Mouse (Mus musculus) right cerebral cortex, postnatal 10 days (tissue): ENCODE measurements around the gene Slc16a5.
"Not testable (repeated sequence)": the region's sequence is repeated elsewhere in the genome, so short reads cannot be mapped to it uniquely, and the experiment has no call there.

ENCODE experiments used
- DNase-seq, 2 experiments: peaks; one replicate each; pipeline ENCODE4 v3.0.0; 2021; ENCODE audit warnings: low spot score in 2 of 2

Gene Slc16a5

DNA sequence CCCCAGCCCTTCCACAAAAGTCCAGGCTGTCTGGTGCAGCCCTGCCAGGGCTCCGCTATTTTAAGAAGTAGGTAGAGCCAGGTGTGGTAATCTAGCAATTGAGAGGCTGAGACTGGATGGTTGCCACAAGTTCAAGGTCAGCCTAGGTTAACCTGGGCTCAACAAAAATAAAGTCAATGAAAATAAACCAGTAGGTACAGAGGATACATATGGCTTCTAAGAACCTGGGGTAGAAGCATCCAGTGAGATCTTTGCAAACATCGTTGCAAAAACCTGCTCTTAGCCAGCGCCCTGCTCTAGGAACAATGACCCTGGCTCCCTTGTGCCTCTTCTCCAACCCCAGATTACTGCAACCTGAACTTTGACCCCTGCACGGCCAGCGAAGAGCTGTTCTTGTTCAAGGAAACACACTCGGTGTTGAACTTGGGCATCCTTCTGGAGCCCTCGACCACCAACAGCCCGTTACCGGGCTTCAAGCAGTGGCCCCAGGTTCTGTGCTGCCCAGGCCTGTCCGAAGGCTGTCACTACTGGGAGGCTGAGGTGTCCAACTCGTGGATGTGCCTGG, 14.9 kb upstream of the Slc16a5 start:
- no peak for DNase-seq

DNA sequence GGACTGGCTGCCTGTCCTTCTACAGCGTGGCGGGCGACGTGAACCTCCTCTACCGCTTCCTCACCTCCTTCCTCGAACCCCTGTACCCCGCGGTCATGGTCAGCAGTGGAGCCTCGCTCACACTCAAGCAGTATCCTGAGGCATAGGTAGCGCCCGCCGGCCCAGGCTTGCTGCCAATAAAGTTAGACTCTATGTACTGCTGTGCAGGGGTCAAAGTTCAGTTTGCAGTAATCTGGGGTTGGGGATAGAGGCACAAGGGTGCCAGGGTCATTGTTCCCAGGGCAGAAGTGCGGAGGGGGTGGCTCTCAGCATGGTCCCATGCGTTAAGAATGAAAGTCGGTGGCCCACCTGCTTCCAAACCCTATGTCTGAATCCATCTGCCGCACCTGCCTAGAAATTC, 14.2 kb upstream of the Slc16a5 start:
- no peak for DNase-seq

DNA sequence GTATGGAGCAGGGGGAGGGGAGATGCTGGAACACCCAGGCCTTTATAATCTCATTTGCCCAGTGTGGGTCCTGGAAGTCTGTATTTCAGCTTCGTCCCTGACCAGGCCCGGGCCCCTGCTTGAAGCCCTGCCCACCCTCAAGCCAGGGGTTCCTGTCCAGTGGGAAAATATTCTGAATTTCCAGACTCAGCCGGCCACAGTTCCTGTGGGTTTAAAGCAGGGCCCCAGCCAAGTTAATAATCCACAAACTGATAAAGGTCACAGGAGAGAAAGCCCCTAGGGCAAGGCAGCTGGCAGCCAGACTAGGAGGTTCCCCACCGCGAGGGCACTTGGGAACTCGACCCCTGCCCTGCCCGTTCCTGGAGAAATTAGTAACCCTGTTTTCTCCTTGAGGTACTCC, 13.3 kb upstream of the Slc16a5 start:
- no peak for DNase-seq

DNA sequence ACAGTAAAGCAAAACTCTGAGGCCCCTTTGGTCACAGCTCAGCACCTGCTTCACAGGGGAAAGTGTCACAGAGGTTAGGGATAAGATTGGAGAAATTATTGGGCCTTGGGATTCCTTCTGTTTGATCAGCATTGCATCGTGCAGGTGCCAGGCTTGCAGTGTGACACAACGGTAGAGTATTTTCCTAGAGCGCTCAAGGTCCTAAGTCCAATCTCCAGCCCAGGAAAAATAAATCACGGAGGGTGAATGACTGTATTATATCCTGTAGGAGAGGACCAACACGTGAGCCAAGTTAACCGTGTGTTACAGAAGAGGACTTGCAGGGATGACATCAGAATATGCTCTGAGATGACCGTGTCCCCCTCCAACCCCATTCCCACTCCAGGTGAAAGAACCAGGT, 12.1 kb upstream of the Slc16a5 start:
- no peak for DNase-seq

DNA sequence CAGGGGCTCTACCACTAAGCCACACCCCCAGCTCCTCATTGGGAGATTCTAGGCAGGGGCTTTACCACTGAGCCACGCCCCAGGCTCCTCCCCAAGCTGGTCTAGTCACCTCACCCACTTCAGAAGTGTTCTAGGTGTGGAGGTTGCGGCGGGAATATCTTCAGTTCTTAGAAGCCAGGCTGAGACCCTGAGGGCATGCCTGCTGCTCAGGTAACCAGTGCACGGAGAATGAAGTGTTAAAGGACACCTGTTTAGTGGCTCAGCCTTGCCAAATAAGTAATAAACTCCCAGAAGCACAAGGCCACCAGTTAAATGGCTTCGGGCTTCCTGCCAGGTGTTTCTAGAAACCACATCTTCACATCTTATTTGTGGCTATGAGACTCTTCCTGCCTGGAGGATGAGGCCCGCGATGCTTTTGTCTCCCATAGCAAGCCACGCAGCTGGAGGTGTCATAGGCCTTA, 10.5 kb upstream of the Slc16a5 start:
- no peak for DNase-seq

DNA sequence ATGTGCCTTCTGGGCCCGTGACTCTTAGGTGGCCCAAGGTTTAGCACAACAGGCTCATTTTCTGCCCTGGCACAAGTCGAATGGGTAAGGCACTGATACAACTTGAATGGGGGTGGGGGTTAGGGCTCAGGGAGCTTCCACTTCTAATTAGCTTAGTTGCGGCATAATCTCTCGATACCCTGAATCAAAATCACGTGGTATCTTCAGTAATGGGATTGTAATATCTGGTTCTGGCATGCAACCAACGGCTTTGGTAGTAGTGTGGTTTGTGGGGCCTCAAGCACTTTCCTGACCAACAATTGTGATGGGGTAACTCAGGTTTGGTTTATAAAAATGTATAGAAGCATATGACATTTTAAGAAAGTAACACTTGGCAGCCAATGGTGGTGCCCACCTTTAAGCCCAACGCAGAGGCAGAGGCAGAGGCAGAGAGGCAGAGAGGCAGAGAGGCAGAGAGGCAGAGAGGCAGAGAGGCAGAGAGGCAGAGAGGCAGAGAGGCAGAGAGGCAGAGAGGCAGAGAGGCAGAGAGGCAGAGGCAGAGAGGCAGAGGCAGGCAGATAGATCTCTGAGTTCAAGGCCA, 9.9 kb upstream of the Slc16a5 start:
- no peak for DNase-seq

DNA sequence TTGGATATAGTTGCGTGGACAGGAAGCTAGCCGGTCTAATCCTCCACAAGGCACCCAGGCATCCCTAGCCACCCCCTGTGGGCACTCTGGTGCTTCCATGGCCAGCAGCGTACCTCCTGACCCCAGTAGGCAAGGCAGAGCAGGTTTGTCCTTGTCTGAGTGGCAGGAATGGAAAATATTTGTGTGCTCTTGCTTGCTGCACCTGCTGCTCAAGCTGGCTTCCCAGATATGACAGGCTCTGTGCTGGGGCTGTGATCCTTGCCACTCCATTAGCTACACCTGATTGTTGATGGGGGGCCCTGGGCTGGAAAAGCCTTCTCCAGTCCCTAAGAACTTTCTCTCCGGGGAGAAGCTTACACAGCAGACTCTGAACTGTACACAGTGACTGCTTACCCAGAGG, 9.0 kb upstream of the Slc16a5 start:
- DNase-seq, result no peak

DNA sequence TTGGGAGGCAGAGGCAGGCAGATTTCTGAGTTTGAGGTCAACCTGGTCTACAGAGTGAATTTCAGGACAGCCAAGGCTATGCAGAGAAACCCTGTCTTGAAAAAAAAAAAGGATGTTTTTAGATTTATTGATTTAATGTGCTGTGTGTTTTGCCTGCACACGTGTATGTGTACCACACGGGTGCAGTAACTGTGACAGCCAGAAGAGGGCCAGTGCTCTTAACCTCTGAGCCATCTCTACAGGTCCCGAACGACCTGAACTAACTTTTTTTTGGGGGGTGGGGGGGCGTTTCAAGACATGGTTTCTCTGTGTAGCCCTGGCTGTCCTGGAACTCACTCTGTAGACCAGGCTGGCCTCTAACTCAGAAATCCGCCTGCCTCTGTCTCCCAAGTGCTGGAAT, 7.5 kb upstream of the Slc16a5 start:
- DNase-seq, result not testable (repeated sequence)

DNA sequence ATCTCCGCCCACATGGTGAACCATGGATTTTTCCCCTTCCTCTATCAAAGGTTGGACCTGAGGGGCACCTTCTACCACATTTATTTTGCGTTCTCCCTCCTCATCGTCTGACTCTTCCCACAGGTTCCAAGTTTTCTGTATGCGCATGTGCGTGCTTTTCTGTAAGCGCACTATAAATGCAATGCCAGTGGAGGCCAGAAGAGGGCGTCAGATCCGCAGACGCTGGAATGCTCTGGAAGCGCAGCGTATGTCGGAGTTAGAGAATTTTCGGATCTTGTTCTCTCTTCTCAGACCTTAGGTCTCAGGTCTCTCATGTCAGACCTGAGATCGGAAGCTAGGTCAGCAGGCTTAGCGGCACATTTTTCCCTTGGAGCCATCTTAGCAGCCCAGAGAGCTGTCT, 6.7 kb upstream of the Slc16a5 start:
- DNase-seq, result no peak

DNA sequence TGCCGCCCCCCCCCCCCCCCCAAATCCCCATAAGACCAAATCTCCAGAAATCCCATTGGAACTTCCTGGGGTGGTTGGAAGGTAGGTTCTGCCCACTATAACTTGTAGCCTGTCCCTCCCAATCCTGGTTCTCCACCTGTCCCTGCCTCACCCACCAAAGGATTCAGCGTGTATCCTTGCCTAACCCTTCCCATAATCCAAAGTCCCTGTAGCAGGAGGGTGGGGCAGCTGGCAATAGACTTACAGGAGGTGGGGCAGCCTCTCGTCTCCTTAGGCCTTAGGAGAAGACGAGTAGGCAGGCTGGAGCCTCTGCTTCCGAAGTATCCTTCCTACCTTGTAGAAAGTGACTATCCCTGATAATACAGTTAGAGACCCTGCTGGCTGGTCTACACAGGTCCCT, 6.1 kb upstream of the Slc16a5 start:
- DNase-seq, result no peak

DNA sequence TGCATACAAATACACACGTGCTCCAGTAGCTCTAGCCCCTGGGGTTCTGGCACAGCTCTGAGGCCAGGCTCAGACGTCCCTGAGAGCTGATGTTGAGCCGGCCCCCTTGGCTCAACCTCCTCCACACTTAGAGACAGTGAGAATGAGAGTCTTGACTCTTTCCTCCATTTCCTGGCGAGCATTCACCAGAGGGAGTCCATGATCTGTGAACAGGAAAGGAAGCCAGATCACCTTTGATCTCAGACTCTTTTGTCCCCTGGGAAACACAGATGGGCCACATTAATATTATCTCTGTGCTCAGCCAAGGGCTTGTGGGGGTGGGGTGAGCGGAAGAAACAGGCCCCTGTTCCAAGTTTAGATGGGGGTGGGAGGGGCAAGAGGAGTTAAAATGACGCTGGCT, 4.9 kb upstream of the Slc16a5 start:
- DNase-seq, result no peak

DNA sequence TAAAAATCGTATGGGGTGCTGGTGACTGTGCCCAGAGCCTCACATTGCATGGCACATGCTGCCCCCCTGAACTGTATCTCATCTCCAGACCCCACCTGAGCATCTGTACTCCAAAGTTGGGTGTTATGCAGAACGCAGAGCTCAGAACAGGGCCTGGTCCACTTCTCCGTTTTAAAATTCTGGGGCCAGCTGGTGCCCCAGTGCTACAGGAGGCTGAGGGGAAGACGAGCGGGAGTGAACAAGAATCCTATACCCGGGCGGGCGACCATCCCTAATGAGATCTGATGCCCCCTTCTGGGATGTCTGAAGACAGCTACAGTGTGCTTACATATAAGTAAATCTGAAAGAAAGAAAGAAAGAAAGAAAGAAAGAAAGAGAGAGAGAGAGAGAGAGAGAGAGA, 1.3 kb upstream of the Slc16a5 start:
- no peak for DNase-seq

DNA sequence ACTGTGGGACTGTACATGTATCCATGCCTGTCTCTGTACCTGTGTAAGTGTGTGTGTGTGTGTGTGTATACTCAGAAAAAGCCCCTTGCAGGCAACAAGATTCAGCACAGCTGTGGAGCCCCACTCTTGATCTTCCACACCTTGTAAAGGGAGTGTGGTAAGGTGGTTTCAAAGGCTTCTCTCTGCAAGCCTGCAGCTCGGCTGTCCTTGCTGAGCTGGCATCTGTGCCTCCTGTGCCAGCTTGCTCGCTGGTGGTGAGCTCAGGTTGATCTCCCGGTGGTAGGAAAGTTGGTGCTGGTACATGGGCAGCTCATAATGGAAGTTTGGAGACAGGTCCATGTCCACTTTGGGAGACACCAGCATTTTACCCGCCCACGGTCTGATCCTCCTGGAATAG, 430 bp upstream of the Slc16a5 start:
- no peak for DNase-seq

DNA sequence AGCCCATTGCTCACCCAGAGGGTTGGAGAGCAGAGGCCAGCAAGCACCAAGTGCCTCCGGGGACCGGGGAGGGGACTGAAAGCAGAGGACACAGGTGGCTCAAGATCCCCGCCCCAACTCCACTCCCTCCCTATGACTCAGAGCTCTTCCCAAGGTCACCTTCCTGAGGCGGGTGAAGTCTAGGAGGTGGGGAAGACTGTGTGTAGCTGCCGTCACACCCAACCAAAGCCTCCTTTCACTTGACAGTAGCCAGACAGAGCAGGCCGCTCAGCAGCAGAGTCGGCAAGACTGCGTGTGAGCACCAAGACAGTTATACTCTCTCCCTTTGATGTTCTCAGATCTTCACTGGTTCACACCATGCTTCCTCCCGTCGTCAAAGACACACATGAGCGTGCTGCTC, 1.1 kb downstream of the Slc16a5 start:
- no peak for DNase-seq

DNA sequence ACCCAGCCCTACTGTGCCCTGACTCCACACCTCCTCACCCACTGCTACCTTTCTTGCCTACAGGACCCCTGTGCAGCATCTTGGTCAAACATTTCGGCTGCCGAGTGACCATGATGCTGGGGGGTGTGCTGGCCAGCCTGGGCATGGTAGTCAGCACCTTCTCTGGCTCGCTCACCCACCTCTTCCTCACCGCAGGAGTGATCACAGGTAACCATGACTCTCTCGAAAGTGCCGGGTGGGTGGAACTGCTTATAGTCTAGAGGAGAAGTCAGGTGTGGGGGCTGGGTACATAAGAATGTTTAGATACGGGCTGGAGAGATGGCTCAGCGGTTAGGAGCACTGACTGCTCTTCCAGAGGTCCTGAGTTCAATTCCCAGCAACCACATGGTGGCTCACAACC, 2.6 kb downstream of the Slc16a5 start:
- no peak for DNase-seq

DNA sequence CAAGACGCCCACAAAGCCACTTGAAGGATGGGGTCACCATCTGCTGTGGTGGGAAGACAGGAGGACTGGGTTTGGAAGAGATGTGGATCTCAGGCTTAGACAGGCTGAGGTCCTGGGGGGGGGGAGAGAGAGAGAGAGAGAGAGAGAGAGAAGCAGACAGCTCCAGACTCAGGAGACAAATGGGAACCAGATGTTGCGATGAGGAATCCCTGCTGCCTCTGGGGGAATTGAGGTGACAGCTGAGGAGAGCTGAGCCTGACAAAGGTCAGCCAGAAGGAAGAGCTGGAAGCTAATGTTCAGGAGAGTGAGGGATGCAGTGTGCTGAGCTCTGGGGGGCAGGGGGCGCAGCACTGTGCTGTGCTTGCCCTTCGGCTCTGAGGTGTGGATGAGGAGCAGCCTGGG, 4.9 kb downstream of the Slc16a5 start:
- no peak for DNase-seq

DNA sequence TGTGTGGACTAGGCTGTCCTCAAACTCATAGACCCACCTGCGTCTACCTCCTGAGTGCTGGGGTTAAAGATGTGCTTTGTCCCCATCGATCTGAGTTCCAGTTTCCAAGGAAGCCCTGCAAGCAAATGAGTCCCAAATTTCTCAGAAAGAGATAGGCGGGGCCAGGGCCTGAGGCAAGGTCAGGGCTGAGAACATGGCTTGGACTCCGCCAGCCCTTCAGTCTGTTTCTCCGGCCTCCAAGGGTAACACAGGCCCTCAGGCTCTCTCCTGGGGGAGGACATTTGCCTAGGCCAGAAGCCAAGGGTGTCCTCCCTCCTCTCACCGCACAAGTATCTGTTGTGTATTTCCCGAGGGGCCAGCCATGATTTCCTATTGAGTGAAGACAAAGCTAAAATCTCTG, 9.9 kb downstream of the Slc16a5 start:
- DNase-seq, result no peak

DNA sequence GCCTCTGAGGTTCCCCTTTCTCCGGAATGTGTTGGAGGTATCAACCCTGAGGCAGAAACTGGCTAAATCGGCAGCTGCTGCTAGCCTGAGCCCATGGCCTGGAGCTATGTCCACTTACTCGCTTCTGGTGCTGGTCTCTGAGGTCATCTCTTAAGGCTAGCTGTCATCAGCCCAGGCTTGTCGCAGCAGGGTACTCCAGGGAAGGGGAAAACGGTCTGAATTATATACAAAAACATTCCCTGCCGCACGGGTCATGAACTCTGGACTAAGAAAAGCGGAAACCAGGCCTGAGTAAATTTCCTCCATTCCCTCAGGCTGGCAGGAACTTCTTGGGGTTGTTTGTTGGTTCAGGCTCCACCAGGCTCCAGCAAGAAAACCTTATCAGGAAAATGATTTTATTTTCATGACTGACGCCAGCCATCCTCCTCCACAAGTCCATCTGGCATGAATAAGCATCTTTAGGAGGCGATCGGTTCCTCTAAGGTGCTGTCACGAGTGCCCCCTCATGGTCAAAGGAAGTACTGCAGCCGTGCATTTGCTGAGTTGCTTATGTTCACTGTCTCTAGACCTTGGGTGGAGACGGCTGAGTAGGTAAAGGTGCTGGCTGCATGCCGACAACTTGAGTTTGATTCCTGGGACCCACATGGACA, 11.5 kb downstream of the Slc16a5 start:
- peak; percentile 96 for DNase-seq

DNA sequence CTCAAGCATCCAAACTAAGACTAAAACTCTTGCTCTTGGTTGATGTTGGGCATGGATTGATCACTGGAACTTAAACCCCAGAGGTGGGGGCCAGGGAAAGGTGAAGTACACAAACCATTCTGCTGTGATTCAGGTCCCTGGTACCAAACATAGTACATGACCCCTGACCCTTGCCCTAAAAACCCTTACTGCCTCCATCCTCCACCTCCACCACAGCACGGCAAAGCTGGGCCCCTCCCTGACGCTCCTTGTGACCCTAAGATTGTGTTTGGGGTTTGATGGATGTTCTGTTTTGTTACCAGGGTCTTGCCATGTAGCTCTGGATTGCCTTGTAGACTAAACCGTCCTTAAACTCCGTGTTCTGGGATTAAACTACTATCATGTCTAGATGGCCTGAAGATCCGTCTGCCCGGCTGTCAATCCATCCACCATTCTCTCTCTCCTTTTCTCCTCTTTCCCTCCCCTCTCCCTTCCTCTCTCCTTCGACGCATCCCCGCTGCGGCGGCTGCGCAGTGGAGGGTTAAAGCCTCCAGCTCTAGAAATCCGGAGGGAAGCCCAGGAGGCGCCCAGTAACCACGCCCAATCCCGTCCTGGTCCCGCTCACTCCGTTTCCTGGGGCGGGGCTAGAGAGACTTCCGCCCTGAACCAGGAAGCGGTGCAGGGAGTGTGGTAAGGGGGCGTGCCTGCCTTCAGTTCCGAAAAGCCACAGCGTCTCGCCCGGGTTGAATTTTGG, 12.9 kb downstream of the Slc16a5 start, which contains the start of gene Armc7:
Gene Armc7 (plus strand): TSS at position 643 of the 733 bp plus-strand sequence.
- peak; percentile 96 for DNase-seq

DNA sequence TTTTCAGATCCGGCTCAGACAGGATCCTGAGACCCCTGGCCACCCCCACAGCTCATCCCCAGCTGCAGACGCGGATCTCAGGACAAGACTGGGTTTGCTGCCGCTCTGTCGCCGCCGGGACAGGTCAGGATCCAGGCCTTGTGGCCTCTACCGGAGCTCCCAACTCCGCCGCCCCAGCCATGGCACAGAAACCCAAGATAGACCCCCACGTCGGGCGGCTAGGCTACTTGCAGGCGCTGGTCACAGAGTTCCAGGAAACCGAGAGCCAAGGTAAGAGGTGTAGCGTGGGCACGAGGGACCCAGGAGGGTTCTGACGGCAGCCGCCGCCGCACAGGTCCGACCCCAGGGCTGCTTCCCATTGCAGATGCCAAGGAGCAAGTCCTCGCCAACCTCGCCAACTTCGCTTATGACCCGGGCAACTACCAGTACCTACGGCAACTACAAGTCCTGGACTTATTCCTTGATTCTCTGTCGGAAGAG, 13.5 kb downstream of the Slc16a5 start:
- DNase-seq, result no peak

DNA sequence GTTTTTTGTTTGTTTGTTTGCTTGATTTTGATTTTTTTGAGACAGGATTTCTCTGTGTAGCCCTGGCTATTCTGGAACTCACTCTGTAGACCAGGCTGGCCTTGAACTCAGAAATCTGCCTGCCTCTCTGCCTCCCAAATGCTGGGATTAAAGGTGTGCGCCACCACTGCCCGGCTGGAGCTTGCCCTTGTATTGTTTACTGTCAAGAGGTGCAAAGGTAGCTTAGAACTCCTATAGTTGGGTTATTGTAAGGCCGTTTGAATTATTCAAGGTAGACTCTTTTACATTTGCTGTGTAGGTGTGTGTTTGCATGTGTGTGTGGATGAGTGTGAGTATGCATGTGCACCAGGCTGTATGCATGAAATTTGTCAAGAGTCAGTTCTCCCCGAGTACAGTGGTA, 14.4 kb downstream of the Slc16a5 start:
- not testable (repeated sequence) for DNase-seq

DNA sequence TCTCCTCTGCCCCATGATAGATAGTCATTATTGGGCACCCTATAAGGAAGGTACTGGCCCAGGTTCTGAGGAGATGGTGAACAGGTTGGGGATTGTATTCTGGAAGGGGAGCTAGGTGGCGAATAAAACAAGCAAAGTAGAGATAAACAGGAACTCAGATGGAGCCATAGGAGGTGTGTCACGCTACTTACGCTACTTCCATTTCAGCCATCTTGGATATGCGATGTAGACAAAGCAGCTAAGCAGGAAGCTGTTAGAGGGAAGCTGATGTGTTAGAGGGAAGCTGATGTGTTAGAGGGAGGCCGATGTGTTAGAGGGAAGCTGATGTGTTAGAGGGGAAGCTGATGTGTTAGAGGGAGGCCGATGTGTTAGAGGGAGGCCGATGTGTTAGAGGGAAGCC, 15.1 kb downstream of the Slc16a5 start:
- DNase-seq, result not testable (repeated sequence)
